Mouse (Mus musculus) midbrain, embryonic 16.5 days (tissue): ENCODE results near the gene Clybl. TPM values are rescaled to one million over a fixed set of nuclear protein-coding genes. Genes with fewer than 3 reads are reported as not detected.

Experiments used
- ATAC-seq: fragments of 200-750 bp; cut with Nextera tagmentation; 2 replicates; pipeline ENCODE4 v1.8.0; 2017; ENCODE audit warnings: moderate TSS enrichment
- H3K27ac ChIP-seq: fragments of 300-500 bp; sonication (generic); 2 replicates; pipeline ENCODE4 v1.5.1; 2014; ENCODE audit warnings: mild to moderate bottlenecking, low read length, mixed read lengths
- H3K27me3 ChIP-seq: fragments of 300-500 bp; sonication (generic); 2 replicates; pipeline ENCODE4 v1.6.1; 2014; ENCODE audit warnings: low read depth, low read length, mixed read lengths; ENCODE audit not compliant: control insufficient read depth, insufficient read depth
- H3K36me3 ChIP-seq: fragments of 300-500 bp; sonication (generic); 2 replicates; pipeline ENCODE4 v1.6.1; 2014; ENCODE audit warnings: mild to moderate bottlenecking, low read length, moderate library complexity, mixed read lengths; ENCODE audit not compliant: control insufficient read depth, insufficient read depth
- H3K4me1 ChIP-seq: fragments of 300-500 bp; sonication (generic); 2 replicates; pipeline ENCODE4 v1.6.1; 2014; ENCODE audit warnings: mild to moderate bottlenecking, low read length, mixed read lengths; ENCODE audit not compliant: control insufficient read depth, insufficient read depth
- H3K4me2 ChIP-seq: fragments of 300-500 bp; sonication (generic); 2 replicates; pipeline ENCODE4 v1.6.1; 2014; ENCODE audit warnings: mild to moderate bottlenecking, low read length, mixed read lengths
- H3K4me3 ChIP-seq: fragments of 300-500 bp; sonication (generic); 2 replicates; pipeline ENCODE4 v1.5.1; 2014; ENCODE audit warnings: low read depth, mild to moderate bottlenecking, low read length, moderate library complexity, mixed read lengths
- H3K9ac ChIP-seq: fragments of 300-500 bp; sonication (generic); 2 replicates; pipeline ENCODE4 v1.6.1; 2014; ENCODE audit warnings: low read depth, low read length, mixed read lengths
- H3K9me3 ChIP-seq: fragments of 300-500 bp; sonication (generic); replicated peaks from 2 replicates; pipeline ENCODE4 v1.6.1; 2014; ENCODE audit warnings: mild to moderate bottlenecking, low read length, mixed read lengths; ENCODE audit not compliant: control insufficient read depth, poor library complexity, severe bottlenecking
- WGBS: fragments of 180-500 bp; shearing (Covaris S2); extraction: QIAGEN DNeasy Blood & Tissue Kit; methylation state at CpG from one replicate; pipeline ENCODE4 v1.1.7; 2014; 5-methylcytosine and 5-hydroxymethylcytosine counted together
- polyA plus RNA-seq: library from polyadenylated mRNA; unstranded; fragments of >200 nt; fragmentation: Nextera tagmentation; extraction: Ambion mirVana; gene quantifications from 2 replicates; pipeline ENCODE4 v1.2.1, GENCODE M21; 2015

Clybl gene
- polyA plus RNA-seq, 1 experiment from 2014 or later, result 17.2 TPM

DNA sequence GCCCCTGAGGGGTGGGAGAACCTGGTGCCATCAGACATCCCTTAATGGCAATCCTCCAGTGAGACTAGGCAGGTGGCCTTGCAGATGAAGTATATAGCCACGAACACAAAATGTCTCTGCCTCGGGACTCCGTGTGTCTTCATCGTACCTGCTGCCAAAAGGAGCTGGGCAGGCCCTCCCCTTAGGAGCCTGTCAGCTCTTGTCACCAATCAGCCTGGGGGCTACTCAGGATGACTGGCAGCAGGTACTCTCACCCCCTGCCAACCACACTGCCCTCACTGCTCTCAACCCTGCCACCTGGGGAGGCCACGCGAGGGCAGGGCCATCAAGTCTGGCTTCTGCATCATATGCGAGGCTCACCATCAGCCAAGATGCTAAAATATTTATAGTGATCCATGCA lies 166.6 kb downstream of the Clybl start:
- Histone ChIP-seq H3K27ac (no peak overlapping the region), H3K36me3 (no peaks in the 10 kb centered on the region), H3K4me2 (no peak overlapping the region), H3K4me1 (no peaks in the 10 kb centered on the region), H3K9me3 (no peaks in the 10 kb centered on the region), H3K27me3 (no peaks in the 10 kb centered on the region), H3K9ac (no peak overlapping the region), H3K4me3 (no peak overlapping the region)
- 83% methylated on average over 7 of the region's 7 CpGs for WGBS
- ATAC-seq, result no peak

DNA sequence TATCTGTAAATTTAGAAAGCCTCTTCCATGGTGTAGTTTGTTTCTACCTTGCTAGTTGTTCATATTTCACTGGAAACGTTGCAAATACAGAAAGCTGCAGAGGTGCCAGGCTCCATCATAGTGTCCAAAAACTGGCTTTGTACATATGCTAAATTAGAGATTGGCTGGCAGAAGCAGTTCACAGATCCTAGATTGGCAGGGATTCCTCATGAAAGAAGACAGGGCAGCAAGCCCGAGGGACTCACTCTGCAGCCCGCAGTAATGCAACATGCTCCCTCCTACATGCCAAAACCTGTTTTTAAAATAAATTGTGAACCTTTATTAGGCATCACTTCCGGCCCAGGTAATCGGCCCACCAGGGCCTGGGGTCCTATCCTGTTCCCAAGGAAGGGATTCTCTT lies 167.8 kb downstream of the Clybl start:
- ATAC-seq, result no peak
- Histone ChIP-seq H3K9ac (no peak overlapping the region), H3K9me3 (no peaks in the 10 kb centered on the region), H3K27me3 (no peaks in the 10 kb centered on the region), H3K4me2 (no peak overlapping the region), H3K4me3 (no peak overlapping the region), H3K36me3 (no peaks in the 10 kb centered on the region), H3K27ac (no peak overlapping the region), H3K4me1 (no peaks in the 10 kb centered on the region)
- WGBS, result 81% methylated on average over 5 of the region's 5 CpGs

DNA sequence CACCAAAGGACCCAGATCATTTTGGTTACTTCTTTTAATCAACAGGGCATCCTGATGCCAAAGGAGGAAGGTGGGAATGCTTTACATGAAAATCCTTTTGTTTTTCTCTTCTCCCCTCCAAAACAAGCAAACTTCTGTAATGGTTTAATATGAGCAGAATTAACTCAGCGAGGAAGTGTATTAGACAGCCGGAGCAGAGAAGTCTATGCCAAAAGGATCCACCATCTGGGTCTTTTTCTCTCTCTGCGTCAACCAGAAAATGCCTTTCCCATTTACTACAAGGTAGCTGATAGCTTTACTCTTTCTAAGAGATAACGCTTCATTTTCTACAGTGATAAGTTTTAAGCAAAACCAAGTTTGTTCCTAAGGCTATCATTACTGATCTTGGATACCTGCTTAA lies 168.3 kb downstream of the Clybl start:
- ATAC-seq, result no peak
- no peaks in the 10 kb centered on the region for H3K4me1 ChIP-seq
- no peak overlapping the region for H3K9ac ChIP-seq
- H3K27me3 ChIP-seq, result no peaks in the 10 kb centered on the region
- no peak overlapping the region for H3K27ac ChIP-seq
- H3K9me3 ChIP-seq, result no peaks in the 10 kb centered on the region
- 92% methylated on average over 4 of the region's 4 CpGs for WGBS
- H3K4me3 ChIP-seq, result no peak overlapping the region
- H3K4me2 ChIP-seq, result no peak overlapping the region
- H3K36me3 ChIP-seq, result no peaks in the 10 kb centered on the region

DNA sequence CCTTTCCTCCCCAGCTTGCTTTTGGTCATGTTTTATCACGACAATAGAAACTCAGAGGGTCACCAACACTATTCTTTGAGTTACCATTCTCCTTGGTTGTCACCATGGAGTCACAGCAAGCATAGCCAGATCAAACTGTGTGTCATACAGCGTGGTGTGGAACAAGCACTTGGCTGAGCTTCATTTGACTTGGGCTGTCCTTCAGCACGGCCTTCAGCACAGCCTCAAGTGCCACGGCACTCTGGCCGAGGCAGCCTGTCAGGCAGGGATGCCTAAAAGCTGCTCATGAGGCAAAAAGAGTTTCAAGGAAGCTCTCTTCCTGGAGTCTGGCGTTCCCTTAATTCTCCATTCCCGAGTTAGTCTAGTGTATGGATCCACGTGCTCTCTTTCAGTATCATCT lies 169.3 kb downstream of the Clybl start:
- Histone ChIP-seq H3K4me1 (no peaks in the 10 kb centered on the region), H3K4me3 (no peak overlapping the region), H3K36me3 (no peaks in the 10 kb centered on the region), H3K27ac (no peak overlapping the region), H3K4me2 (no peak overlapping the region), H3K9me3 (no peaks in the 10 kb centered on the region), H3K27me3 (no peaks in the 10 kb centered on the region), H3K9ac (no peak overlapping the region)
- WGBS, result 75% methylated on average over 8 of the region's 8 CpGs
- no peak for ATAC-seq

DNA sequence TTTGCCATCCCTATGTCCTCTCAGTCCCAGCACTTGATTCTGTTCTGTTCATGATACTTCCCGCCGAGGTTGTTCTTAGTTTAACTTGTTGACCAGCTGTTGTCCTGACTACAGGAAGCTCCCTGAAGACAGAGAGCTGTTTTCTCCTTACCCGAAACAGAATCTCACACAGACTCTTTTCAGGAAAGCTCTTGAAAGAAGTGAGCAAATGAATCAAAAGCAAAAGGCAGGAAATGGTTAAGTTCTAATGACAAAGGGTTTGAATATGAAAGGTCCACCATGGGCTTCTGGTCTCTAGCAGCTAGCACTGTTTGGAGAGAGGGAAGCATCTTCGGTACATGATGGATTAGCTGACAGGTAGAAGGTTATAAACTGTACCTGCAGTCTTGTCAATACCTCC lies 175.8 kb downstream of the Clybl start:
- no peaks in the 10 kb centered on the region; the same call in 1 of the 2 replicates for H3K27me3 ChIP-seq
- 84% methylated on average over 4 of the region's 4 CpGs for WGBS
- no peaks in the 10 kb centered on the region for H3K36me3 ChIP-seq
- no peak overlapping the region for H3K4me3 ChIP-seq
- H3K4me1 ChIP-seq, result no peaks in the 10 kb centered on the region; the same call in 1 of the 2 replicates
- H3K4me2 ChIP-seq, result no peak overlapping the region
- no peak overlapping the region for H3K9ac ChIP-seq
- no peak for ATAC-seq
- no peaks in the 10 kb centered on the region for H3K9me3 ChIP-seq
- H3K27ac ChIP-seq, result no peak overlapping the region

DNA sequence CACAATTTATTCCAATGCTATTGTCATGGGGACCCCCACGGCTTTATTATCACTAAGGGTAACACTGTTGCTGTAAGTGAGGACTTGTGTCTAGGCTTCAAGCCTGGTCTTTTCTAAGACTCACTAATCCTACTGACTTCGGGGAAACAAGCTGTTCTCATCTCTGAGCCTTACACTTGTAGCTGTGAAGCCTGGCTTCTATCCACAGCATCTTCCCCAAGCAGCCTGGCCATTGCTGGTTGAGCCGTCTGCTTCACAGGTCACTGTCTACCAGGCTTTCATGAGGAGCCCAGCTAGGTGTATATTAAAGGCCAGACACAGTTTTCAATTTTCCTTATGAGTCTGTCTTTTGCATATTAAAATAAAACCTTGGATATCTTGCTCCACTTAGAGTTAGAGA lies 177.1 kb downstream of the Clybl start:
- Histone ChIP-seq H3K9ac (no peak overlapping the region), H3K9me3 (no peaks in the 10 kb centered on the region), H3K27me3 (no peaks in the 10 kb centered on the region; the same call in 1 of the 2 replicates), H3K4me3 (no peak overlapping the region), H3K36me3 (no peaks in the 10 kb centered on the region), H3K4me1 (no peaks in the 10 kb centered on the region; the same call in 1 of the 2 replicates), H3K4me2 (no peak overlapping the region), H3K27ac (no peak overlapping the region)
- no peak; the same call in 1 of the 2 replicates for ATAC-seq
- 67% methylated on average over 3 of the region's 3 CpGs for WGBS

DNA sequence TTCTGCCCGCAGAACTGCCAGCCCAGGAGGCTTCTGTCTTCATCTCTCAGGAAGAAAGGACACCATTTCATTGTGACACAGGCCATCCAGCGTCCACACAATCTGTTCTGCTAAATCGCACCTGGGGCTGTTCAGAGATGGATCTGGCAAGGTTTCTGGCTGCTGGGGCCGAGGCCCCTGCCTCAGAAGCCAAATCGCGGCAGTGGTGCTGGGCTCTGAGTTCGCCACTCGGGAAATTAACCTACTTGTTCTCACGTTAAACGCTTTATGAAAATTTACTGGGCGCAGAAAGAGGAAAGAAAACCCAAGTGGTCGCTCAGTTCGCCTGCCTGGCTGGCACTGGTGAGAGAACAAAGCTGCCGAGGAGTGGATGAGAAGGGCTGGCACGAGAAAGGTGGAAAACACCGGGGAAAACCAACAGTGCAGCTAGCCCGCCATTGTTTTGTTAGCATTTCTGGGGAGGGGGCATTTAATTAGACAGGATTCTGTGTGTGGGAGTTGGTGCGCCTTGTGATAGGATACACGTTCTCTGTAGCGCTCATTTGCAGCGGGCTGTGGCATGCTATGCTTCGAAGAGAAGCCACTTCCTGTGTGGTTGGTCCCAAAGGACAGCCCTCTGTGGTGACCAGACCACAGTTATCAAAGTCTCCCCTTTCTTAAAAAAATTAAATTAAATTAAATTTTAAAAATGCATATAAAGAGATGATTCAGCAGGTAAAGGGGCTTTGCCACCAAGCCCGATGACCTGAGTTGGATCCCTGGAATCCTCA lies 177.8 kb downstream of the Clybl start:
- Histone ChIP-seq H3K27ac (no peak overlapping the region), H3K4me1 (no peaks in the 10 kb centered on the region; the same call in 1 of the 2 replicates), H3K4me3 (no peak overlapping the region), H3K4me2 (no peak overlapping the region), H3K9ac (no peak overlapping the region), H3K27me3 (peaks cover under 1% of the 10 kb centered on the region; the same call in 1 of the 2 replicates), H3K9me3 (no peaks in the 10 kb centered on the region), H3K36me3 (no peaks in the 10 kb centered on the region)
- ATAC-seq, result no peak
- WGBS, result 70% methylated on average over 23 of the region's 23 CpGs

DNA sequence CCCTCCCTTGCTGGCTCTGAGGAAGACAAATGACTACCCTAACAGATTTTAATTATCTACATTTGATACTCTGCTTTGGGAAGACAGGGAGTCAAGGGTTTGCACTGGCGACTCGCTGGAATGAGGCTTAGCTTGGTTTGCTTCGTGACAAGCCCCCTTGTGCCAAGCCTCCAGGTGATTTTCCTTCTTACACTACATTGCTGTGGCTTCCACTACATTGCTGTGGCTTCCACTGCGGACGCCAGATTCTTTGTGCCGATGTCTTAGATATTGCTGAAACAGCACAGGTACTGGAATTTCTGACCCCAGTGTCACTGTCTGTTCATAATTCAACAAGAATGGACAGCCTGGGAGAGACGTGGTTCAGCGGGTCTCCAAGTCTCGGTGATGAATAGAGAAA lies 180.3 kb downstream of the Clybl start:
- H3K9me3 ChIP-seq, result no peaks in the 10 kb centered on the region
- H3K36me3 ChIP-seq, result no peaks in the 10 kb centered on the region
- 87% methylated on average over 9 of the region's 9 CpGs for WGBS
- no peak for ATAC-seq
- no peak overlapping the region for H3K27ac ChIP-seq
- H3K4me1 ChIP-seq, result no peaks in the 10 kb centered on the region; the same call in 1 of the 2 replicates
- H3K4me3 ChIP-seq, result no peak overlapping the region
- H3K27me3 ChIP-seq, result peaks cover 3% of the 10 kb centered on the region; the same call in 1 of the 2 replicates
- H3K4me2 ChIP-seq, result no peak overlapping the region
- H3K9ac ChIP-seq, result no peak overlapping the region

DNA sequence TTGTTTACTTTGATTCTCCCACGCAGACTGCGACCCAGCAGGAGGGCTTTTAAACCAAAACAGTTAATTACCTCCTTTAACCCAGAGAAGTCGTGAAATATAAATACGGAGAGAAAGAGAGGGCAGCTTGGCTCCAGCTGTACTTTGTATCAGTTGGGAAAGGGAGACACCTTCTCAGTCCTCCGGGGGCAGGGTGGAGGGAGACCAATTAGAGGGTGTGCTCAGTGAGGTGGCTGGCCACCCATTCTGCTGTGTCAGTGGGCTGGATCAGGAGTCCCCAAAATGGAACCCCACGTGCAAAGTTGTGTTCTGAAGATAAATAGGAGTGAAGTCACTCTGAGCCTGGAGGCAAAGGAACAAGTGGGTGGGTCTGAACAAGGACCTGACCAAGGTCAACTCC lies 181.7 kb downstream of the Clybl start:
- no peak for ATAC-seq
- no peak overlapping the region for H3K9ac ChIP-seq

More for the DNA sequence above, 181.7 kb downstream of the Clybl start:
- H3K9me3 ChIP-seq, result no peaks in the 10 kb centered on the region
- no peak overlapping the region for H3K4me2 ChIP-seq
- no peaks in the 10 kb centered on the region for H3K36me3 ChIP-seq
- H3K27ac ChIP-seq, result no peak overlapping the region
- WGBS, result 42% methylated on average over 6 of the region's 6 CpGs
- no peak overlapping the region for H3K4me3 ChIP-seq
- H3K27me3 ChIP-seq, result peaks cover 5% of the 10 kb centered on the region
- H3K4me1 ChIP-seq, result no peaks in the 10 kb centered on the region; the same call in 1 of the 2 replicates
